21 mouse cellular contexts compared by ENCODE assay signal in genomic region chr8:107562164-107562563, GRCm38 (mm10). TPM values are rescaled to one million over a fixed set of nuclear protein-coding genes. Genes with fewer than 3 reads are reported as not detected.
DNase-seq lines count a peak whose midpoint lies in the region.
"Had no signal": no experiment of that assay in that cellular context is flagged by ENCODE, and none has a peak within 500 bp of the region (broad histone marks: within the 10 kb centered on the region; RNA-seq: fewer than 3 reads in every experiment).

No protein-coding gene starts in this region.

- no peaks in the 10 kb centered on the region for H3K79me2 ChIP-seq in macrophage (ENCODE audit: inconsistent target)

- WGBS in embryonic facial prominence, embryonic 10.5 days: 73% methylated on average over 9 of the region's 9 CpGs
- 83% methylated on average over 9 of the region's 9 CpGs for WGBS in macrophage (ENCODE audit: missing documents)

- peaks cover 29% of the 10 kb centered on the region for H3K4me1 ChIP-seq in embryonic facial prominence, embryonic 10.5 days
- H3K4me1 ChIP-seq: forebrain, embryonic 13.5 days; hindbrain, embryonic 15.5 days had no signal

- H3K27ac ChIP-seq in embryonic facial prominence, embryonic 10.5 days (replicated peaks): peak overlapping the region; percentile 73; the same call in 1 of the 2 replicates
- H3K27ac ChIP-seq in macrophage: peak overlapping the region; percentile 98
- H3K27ac ChIP-seq: forebrain, embryonic 13.5 days; hindbrain, embryonic 12.5 days; hindbrain, embryonic 15.5 days had no signal

- peaks cover 13% of the 10 kb centered on the region for H3K36me3 ChIP-seq in embryonic facial prominence, embryonic 10.5 days (replicated peaks)
- H3K36me3 ChIP-seq in macrophage (ENCODE audit: inconsistent target): peaks cover 8% of the 10 kb centered on the region; the same call in 1 of the 2 replicates
- H3K36me3 ChIP-seq: hindbrain, embryonic 15.5 days had no signal

- no peaks in the 10 kb centered on the region for H3K27me3 ChIP-seq in embryonic facial prominence, embryonic 10.5 days (replicated peaks; ENCODE audit: low read depth, poor library complexity, severe bottlenecking)
- H3K27me3 ChIP-seq: CH12.LX; forebrain, embryonic 13.5 days; hindbrain, embryonic 12.5 days; hindbrain, embryonic 15.5 days had no signal

- H3K9me3 ChIP-seq in embryonic facial prominence, embryonic 10.5 days: no peaks in the 10 kb centered on the region
- H3K9me3 ChIP-seq: forebrain, embryonic 10.5 days; forebrain, embryonic 13.5 days; hindbrain, embryonic 12.5 days; hindbrain, embryonic 15.5 days had no signal

- no peak overlapping the region for H3K4me3 ChIP-seq in embryonic facial prominence, embryonic 10.5 days
- H3K4me3 ChIP-seq in macrophage (ENCODE audit: inconsistent target): no peak overlapping the region
- H3K4me3 ChIP-seq: forebrain, embryonic 10.5 days; forebrain, embryonic 13.5 days; hindbrain, embryonic 12.5 days; hindbrain, embryonic 15.5 days had no signal

- peak; percentile 37 for DNase-seq in adrenal gland, postnatal 14 days
- DNase-seq in adrenal gland, postnatal 4 days (ENCODE audit: low spot score in 2 of 2): no peak
- peak; percentile 31 for DNase-seq in NIH3T3 (ENCODE audit: low read depth)
- DNase-seq in embryonic facial prominence, embryonic 10.5 days (ENCODE audit: low spot score): no peak
- DNase-seq in right cerebral cortex, postnatal 25 days: no peak
- DNase-seq in urinary bladder, adult 2 months (ENCODE audit: low spot score): no peak
- DNase-seq: adrenal gland, postnatal 10 days; B cell, adult 2 months; cerebellum, adult 11-12 months; cerebellum, adult 8-10 months; cerebellum, postnatal 10 days; cerebellum, postnatal 36 days; embryo, embryonic 11 days; gastrocnemius, postnatal 36 days; heart, adult 11 months had no signal

RNA-seq across cellular contexts. Expression of gene Psmd7, which starts 26.1 kb away (rescaled TPM):
- total RNA-seq in adrenal gland, postnatal 14 days (2021): 98.0 and 98.6 TPM in 2 replicates
- 10 to 100 TPM; 87.4 to 89.7 TPM for total RNA-seq in adrenal gland, postnatal 4 days (2021)
- 372 TPM in 2 replicates for polyA plus RNA-seq in embryonic facial prominence, embryonic 10.5 days (2016; fragmentation: Nextera tagmentation; extraction: Ambion mirVana)
- total RNA-seq in macrophage (2018; cell fraction: chromatin; rRNA removed): 10 to 100 TPM; 19.3 to 88.3 (median 53.7) TPM
- total RNA-seq in macrophage (2018; cell fraction: cytosol; rRNA removed): 100 to 1,000 TPM in 7 of 26 experiments, 10 to 100 TPM in 19; 56.4 to 127 (median 79.5) TPM
- total RNA-seq in macrophage (2018; cell fraction: nucleus; rRNA removed): 100 to 1,000 TPM in 1 of 26 experiments, 10 to 100 TPM in 25; 31.0 to 101 (median 68.6) TPM
- polyA plus RNA-seq in macrophage (2018): 73.0 to 118 TPM (median 117 TPM) in 3 replicates
- polyA plus RNA-seq in urinary bladder, adult 2 months (2012; rRNA removed): 107 and 113 TPM in 2 replicates

Comparison
In these comparisons a context has a peak if more than half of its experiments do, and no peak if none do; other contexts are left out.
1. DNase-seq: peak in adrenal gland, postnatal 14 days (single experiment) and NIH3T3 (single experiment); none in adrenal gland, postnatal 4 days (0 of 2), embryonic facial prominence, embryonic 10.5 days (single experiment), right cerebral cortex, postnatal 25 days (single experiment) and urinary bladder, adult 2 months (single experiment).